Mouse (Mus musculus): ENCODE results near the gene Zdhhc17.

Zdhhc17 gene

DNA sequence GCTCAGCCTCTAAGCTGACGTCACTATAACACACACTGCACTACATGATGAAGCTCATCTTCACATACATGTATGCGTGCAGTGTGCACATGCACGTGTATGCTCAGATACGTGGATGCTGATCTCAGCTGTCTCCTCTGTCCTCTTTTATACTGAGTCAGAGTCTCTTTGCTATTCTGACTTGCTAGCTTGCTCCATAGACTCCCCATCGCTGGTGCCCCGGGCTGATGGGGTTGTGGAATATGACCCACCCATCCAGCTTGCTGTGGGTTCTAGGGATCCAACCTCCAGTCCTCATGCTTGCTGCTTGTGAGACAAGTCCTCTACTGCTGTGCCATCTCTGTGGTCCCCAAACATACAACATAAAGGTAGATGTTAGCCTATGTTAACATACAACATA, 51.1 kb downstream of the Zdhhc17 start:
- DNase-seq (ENCODE audit: low spot score in 2 of 2) = no peak

DNA sequence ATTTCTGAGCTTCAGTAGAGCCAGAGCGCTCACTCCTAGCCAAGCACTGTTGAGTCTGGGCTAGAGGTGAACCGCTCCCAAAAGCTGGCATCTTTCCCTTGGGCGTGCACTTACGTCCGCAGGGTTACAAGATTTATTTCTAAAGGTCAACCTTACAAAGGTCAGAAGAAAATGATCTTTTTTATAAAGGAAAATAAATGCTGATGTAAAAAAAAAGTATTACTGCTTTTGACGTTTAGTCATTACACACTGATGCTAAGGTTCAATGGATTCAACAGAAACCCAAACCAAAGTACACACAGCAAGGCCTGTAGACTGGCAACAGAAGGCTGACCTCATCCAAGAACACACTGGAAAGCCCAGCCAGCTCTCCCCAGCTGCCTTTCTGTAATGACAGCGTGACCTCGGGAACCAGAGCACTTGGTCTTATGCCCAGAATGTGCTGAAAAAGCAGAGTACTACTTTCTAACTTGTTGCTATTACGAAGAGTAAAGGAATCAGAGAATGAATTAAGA, 56.9 kb downstream of the Zdhhc17 start:
- peak in 1 of 2 experiments; percentile 28 for DNase-seq (ENCODE audit: low spot score in 2 of 2)

DNA sequence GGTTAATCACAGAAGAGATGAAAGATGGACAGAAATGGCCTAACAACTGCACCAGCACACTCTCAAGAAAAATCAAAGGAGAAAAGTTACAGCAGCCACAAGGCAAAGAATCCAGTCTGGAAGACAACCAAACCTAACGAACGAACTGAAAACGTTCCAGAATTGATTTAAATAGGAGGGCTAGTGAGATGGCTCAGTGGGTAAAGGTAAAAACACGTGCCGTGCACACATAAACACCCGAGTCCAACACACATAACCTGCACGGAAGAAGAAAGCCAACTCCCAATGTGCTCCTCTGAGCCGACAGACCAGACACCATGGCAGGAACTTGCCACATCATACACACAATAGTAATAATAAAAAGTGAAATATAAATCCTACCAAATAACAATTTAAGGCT, 57.7 kb downstream of the Zdhhc17 start:
- no peak for DNase-seq (ENCODE audit: low spot score in 2 of 2)

DNA sequence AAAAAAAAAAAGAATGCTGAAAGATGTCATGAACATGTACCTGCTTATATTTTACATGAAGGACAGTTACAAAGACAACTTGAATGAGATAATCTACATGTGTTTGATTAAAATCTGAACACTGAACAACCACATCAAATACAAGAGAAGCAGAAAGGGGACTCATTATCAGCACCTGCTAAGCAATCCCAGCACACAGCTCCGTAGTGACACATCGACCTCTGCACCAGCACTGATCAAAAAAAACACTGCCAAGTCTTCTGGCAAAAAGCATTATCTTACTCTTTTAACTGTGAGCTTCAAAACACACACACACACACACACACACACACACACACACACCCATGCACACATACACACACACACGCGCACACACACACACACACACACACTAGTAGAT, 58.2 kb downstream of the Zdhhc17 start:
- DNase-seq (ENCODE audit: low spot score in 2 of 2) = no peak

DNA sequence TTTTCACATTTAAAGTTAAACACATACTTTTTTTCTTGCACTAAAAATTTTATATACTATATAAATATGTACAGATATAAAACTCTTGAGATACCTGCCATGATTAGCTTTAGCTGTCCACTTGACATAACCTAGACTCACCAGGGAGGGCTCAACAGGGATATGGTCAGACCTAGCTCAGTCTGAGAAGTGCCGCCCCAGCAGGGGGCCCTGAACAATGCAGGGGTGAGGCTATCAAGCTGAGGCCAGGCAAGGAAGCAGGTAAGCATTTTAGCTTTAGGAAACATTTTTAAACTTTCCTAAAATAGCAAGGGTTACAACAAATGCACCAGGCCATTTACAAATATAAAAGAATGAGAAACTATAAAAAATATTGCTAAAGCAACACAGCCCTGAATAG, 58.8 kb downstream of the Zdhhc17 start:
- DNase-seq (ENCODE audit: low spot score in 2 of 2) = no peak

GRCm38 (mm10) chr10:110947574-110947973, 62.4 kb downstream of the Zdhhc17 start:
- no peak for DNase-seq (ENCODE audit: low spot score in 2 of 2)

GRCm38 (mm10) chr10:110945966-110946365, 64.0 kb downstream of the Zdhhc17 start:
- DNase-seq (ENCODE audit: low spot score in 2 of 2) = no peak

DNA sequence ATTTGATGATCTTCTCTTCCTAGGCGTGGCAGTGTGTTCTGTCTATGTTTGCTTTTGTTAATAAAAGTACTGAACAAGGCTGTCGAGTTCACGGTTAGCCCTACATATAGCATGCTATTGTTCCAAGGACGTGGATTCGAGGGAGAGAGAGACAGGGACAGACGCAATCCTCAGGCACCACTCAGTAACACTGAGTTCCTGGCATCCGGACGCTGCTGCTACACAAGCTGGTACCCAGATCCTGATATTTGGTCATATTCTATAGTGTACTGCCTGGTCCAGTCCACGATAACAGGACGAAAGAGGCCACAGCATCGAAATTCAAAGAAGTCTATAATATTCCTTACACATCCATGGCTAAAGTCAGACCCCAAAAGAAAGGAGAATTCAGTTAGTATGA, 65.8 kb downstream of the Zdhhc17 start:
- no peak for DNase-seq (ENCODE audit: low spot score in 2 of 2)

DNA sequence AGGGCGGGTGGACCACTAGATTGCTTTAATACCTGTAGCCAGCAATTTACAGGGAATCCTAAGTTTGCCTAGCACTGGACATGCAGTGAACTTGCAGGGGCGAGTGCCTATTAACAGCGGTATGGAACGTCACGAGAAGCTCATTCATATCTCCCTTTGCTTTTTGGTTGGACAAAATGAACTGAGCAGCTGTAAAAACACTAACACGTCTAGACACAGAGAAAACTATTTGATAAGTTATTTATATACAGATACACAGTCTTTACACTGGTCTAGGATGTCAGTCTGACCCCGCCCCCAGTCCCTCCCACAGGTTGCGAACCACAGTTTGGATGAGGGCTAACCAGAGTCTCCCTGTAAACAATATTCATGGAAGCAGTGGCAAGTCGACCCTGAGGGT, 67.1 kb downstream of the Zdhhc17 start:
- DNase-seq (ENCODE audit: low spot score in 2 of 2) = no peak

GRCm38 (mm10) chr10:110941968-110942367, 68.0 kb downstream of the Zdhhc17 start:
- no peak for DNase-seq (ENCODE audit: low spot score in 2 of 2)

- no peak for DNase-seq (ENCODE audit: low spot score in 2 of 2)
These were observed 69.1 kb downstream of the Zdhhc17 start for GRCm38 (mm10) chr10:110940740-110941398.

DNA sequence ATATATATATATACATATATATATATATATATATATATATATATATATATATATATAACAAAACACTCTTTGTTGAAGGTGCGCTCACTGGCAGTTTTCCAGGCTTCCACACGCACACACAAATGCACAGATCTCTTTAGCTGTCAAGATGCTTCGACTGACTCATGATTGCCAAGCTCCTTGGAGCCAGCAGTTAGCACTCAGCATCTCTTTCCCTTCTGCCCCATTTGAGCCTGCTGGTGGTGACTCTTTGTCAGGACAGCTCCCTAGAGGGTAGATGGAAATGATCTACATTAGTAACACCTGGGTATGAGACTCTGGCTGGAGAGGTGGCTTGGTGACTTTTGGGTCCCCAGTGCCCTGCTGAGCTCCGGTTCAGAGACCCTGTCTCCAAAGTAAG, 70.2 kb downstream of the Zdhhc17 start:
- DNase-seq (ENCODE audit: low spot score in 2 of 2) = peak in 1 of 2 experiments; percentile 13

- peak in 1 of 2 experiments; percentile 43 for DNase-seq (ENCODE audit: low spot score in 2 of 2)
These were observed 70.9 kb downstream of the Zdhhc17 start for GRCm38 (mm10) chr10:110938841-110939549.

DNA sequence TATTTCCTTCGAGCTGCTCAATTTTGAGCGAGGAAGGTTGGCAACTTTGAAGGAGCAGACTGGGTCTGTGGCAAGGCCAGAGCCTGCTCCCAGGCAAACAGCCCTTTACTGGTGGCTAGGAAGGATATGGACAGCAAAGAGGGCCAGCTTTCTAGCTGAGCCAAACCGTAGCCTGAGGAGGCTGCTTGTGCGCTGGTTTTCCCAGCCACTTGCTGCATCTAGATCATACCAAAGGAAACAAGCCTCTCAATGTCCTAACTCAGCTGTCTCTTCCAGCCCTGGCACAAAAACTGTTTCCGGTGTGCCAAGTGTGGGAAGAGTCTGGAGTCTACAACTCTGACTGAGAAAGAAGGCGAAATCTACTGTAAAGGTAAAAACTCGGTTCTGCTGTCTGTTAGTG, 71.6 kb downstream of the Zdhhc17 start:
- no peak for DNase-seq (ENCODE audit: low spot score in 2 of 2)

GRCm38 (mm10) chr10:110935669-110936068, 74.3 kb downstream of the Zdhhc17 start:
- no peak for DNase-seq (ENCODE audit: low spot score in 2 of 2)

GRCm38 (mm10) chr10:110935081-110935480, 74.9 kb downstream of the Zdhhc17 start:
- no peak for DNase-seq (ENCODE audit: low spot score in 2 of 2)

DNA sequence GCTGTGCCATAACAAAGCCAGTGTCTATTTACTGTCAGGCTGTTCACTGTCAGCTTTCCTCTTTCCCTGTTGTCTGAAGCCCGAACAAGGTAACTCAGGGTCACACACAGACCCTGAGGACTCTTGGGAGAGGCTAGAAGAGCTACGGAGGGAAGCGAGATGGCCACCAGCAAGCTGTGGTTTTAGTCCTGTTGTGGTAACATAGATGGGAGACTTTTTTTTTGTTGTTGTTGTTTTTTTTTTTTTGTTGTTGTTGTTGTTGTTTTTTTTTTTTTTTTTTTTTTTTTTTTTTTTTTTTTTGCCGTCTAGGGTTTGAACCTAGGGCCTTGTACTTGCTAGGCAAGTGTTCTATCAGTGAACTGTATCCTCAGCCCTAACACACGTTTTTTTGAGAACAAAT, 76.4 kb downstream of the Zdhhc17 start:
- DNase-seq (ENCODE audit: low spot score in 2 of 2) = no peak

GRCm38 (mm10) chr10:110931913-110932560, 77.9 kb downstream of the Zdhhc17 start:
- DNase-seq (ENCODE audit: low spot score in 2 of 2) = peak in 1 of 2 experiments; percentile 16

DNA sequence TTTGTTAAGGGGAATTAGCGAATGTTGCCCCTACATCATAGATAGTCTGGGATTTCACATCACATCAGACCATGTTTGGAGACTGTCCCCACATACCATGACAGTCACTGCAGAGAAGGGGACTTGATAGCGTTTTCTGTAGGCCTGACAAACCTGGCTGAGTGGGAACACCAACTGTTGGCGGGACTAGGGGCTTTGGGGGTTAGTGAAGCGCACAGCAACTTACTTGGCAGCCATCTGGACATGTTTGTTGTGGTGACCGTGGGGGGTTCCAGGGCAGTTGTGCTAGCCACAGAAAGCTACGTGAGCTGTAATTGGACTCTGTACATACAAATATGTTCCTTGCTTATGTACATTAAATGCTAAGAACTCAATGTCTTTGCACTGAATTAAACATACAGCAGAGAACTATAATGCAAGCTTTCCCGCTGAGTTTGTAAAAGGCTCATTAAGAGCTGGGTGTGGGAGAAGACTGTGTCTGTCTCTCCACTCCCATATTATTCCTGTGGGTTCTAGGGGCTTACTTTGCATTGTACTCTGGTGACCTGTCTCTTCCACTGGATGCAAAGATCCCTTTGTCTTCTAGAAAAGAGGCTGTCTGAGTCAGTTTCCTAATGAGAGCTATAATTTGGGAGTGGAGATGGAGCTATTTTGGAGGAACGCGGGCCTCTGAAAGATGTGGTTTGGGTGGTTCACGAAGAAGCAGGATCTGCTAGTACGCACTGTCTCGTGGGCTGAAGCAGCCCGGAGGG, 78.6 kb downstream of the Zdhhc17 start:
- peak in 1 of 2 experiments; percentile 43 for DNase-seq (ENCODE audit: low spot score in 2 of 2)

DNA sequence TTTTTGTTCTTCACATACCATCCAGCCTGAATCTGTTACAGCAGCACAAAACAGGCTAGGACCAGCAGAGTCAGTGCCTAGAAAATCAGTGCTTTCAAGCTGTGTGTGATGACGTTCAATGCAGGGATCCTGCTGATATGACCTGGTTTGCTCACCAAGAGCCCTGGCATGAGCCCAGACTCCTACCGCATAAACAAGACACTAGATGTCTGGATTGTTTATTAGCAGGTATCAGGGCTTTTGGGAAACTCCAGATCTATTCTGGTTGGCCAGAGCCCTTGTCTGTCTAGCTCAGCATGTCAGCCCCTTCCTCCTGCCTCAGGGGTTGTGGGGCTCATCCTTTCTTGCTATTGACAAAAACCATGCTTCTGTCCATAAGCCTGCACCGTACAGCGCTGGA, 80.2 kb downstream of the Zdhhc17 start:
- no peak for DNase-seq (ENCODE audit: low spot score in 2 of 2)

- peak in 1 of 2 experiments; percentile 30 for DNase-seq (ENCODE audit: low spot score in 2 of 2)
These were observed 82.4 kb downstream of the Zdhhc17 start for GRCm38 (mm10) chr10:110927491-110927890.

DNA sequence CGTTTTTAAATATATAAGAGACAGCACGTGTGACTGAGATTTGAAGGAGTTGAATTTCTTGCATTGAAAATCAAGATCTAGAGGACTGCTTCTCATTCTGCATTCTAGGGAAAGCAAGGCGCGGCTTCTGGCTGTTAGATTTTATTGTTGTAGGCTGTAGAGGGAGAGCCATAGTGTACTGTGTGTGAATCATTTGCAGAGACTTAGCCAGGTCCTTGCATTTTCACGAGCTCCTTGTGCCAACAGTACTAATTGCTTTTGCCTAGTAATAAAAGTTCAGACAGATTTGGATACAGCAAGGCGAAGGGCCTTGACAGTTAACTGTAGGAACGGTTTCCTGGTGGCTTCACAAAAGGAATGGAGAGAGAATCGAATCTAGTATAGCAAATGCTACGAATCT, 87.3 kb downstream of the Zdhhc17 start:
- no peak for DNase-seq (ENCODE audit: low spot score in 2 of 2)

Measured in cerebellum, postnatal 4 days (tissue).